Mouse (Mus musculus): Measurements from ENCODE around the gene Ffar3. TPM values are rescaled to one million over a fixed set of nuclear protein-coding genes. Genes with fewer than 3 reads are reported as not detected.

The Ffar3 gene
- total RNA-seq (2021) = under 1 TPM; 0.27 to 0.88 TPM
- long read RNA-seq, experiment 1 = 0 reads
- long read RNA-seq, experiment 2 = 0 reads

- no peak for DNase-seq
These were observed at the start of gene Ffar3 for GRCm38 (mm10) chr7:30856078-30856477. TSS of gene Ffar3 (minus strand) at chr7:30856178.

GRCm38 (mm10) chr7:30904042-30904441 is 48.1 kb upstream of the Ffar3 start:
- peak; percentile 46 for DNase-seq

GRCm38 (mm10) chr7:30895217-30895616 is 39.2 kb upstream of the Ffar3 start:
- no peak for DNase-seq

- DNase-seq = no peak
These were observed 36.5 kb upstream of the Ffar3 start for GRCm38 (mm10) chr7:30892515-30892914.

- DNase-seq = no peak
These were observed 35.8 kb upstream of the Ffar3 start for GRCm38 (mm10) chr7:30891746-30892145.

GRCm38 (mm10) chr7:30890681-30891080 is 34.7 kb upstream of the Ffar3 start:
- no peak for DNase-seq

- DNase-seq = no peak
These were observed 32.8 kb upstream of the Ffar3 start for GRCm38 (mm10) chr7:30888786-30889185.

GRCm38 (mm10) chr7:30887568-30888188 is 31.7 kb upstream of the Ffar3 start:
- no peak for DNase-seq

- peak; percentile 31 for DNase-seq
These were observed 30.9 kb upstream of the Ffar3 start for GRCm38 (mm10) chr7:30886852-30887251.

GRCm38 (mm10) chr7:30884047-30884446 is 28.1 kb upstream of the Ffar3 start:
- DNase-seq = peak; percentile 30

GRCm38 (mm10) chr7:30881367-30881766 is 25.4 kb upstream of the Ffar3 start:
- no peak for DNase-seq

GRCm38 (mm10) chr7:30880176-30880575 is 24.2 kb upstream of the Ffar3 start, which contains the start of gene Cd22:
TSS of gene Cd22 (minus strand) at chr7:30880342.
- no peak for DNase-seq

GRCm38 (mm10) chr7:30878950-30879349 is 23.0 kb upstream of the Ffar3 start:
- no peak for DNase-seq

GRCm38 (mm10) chr7:30873083-30873482 is 17.1 kb upstream of the Ffar3 start:
- peak; percentile 89 for DNase-seq

- no peak for DNase-seq
These were observed 7.4 kb upstream of the Ffar3 start for GRCm38 (mm10) chr7:30863386-30863785.

- no peak for DNase-seq
These were observed 5.5 kb upstream of the Ffar3 start, which contains the start of gene Ffar1 for GRCm38 (mm10) chr7:30861464-30861863. TSS of gene Ffar1 (minus strand) at chr7:30861564.

- DNase-seq = peak; percentile 72
These were observed 3.8 kb upstream of the Ffar3 start for GRCm38 (mm10) chr7:30859635-30860402.

- peak; percentile 88 for DNase-seq
These were observed 3.3 kb upstream of the Ffar3 start for GRCm38 (mm10) chr7:30859290-30859634.

GRCm38 (mm10) chr7:30857746-30858145 is 1.8 kb upstream of the Ffar3 start:
- no peak for DNase-seq

- no peak for DNase-seq
These were observed 4.6 kb downstream of the Ffar3 start for GRCm38 (mm10) chr7:30851421-30851820.

- peak; percentile 22 for DNase-seq
These were observed 8.0 kb downstream of the Ffar3 start for GRCm38 (mm10) chr7:30847934-30848333.

- DNase-seq = peak; percentile 26
These were observed 8.6 kb downstream of the Ffar3 start for GRCm38 (mm10) chr7:30847386-30847785.

- DNase-seq = no peak
These were observed 9.4 kb downstream of the Ffar3 start for GRCm38 (mm10) chr7:30846505-30847053.
